Mouse (Mus musculus): ENCODE measurements around the gene Zzef1. TPM values are rescaled to one million over a fixed set of nuclear protein-coding genes. Genes with fewer than 3 reads are reported as not detected.

Gene Zzef1
- polyA plus RNA-seq, 1 experiment from 2014 or later: 19.5 TPM

GRCm38 (mm10) chr11:72806556-72806955 is 10.5 kb downstream of the Zzef1 start:
- ATAC-seq: no peak
- ChIA-PET CTCF (no interaction called here), POLR2A (interaction anchor here (0.6 kb wide), 1 partner anchor 14 kb away, joined by 4 read pairs; no protein-coding TSS in a partner anchor)
- no peak for TF ChIP-seq CTCF (IDR thresholded peaks at IDR 0.05)
- no peaks in the 10 kb centered on the region for H3K27me3 ChIP-seq
- no peak for DNase-seq (ENCODE audit: low read depth, low spot score)
- in situ Hi-C loops (cut with MboI; ENCODE audit: low pct_unique_long_range_greater_than_20kb): no loop called here

- CTCF ChIA-PET: interaction anchor here (1.1 to 1.4 kb wide), 2 partner anchors 10 to 34 kb away, joined by 3 read pairs; no protein-coding TSS in a partner anchor
- POLR2A ChIA-PET: interaction anchor here (0.6 kb wide), 1 partner anchor 600 kb away, joined by 5 read pairs; no protein-coding TSS in a partner anchor
- ATAC-seq: no peak
- no peak for DNase-seq (ENCODE audit: low read depth, low spot score)
- in situ Hi-C loops (cut with MboI; ENCODE audit: low pct_unique_long_range_greater_than_20kb): no loop called here
- no peaks in the 10 kb centered on the region for H3K27me3 ChIP-seq
- TF ChIP-seq CTCF (IDR thresholded peaks at IDR 0.05): no peak
Observed at GRCm38 (mm10) chr11:72807992-72808391, 12.0 kb downstream of the Zzef1 start.

GRCm38 (mm10) chr11:72813687-72814086 is 17.7 kb downstream of the Zzef1 start:
- CTCF ChIA-PET: interaction anchor here (0.8 kb wide), 1 partner anchor 242 kb away, joined by 3 read pairs; no protein-coding TSS in a partner anchor
- POLR2A ChIA-PET: interaction anchor here (1.3 kb wide), 1 partner anchor 19 kb away, joined by 3 read pairs; no protein-coding TSS in a partner anchor
- ATAC-seq (no peak), DNase-seq (ENCODE audit: low read depth, low spot score) (no peak)
- TF ChIP-seq CTCF (IDR thresholded peaks at IDR 0.05): no peak
- in situ Hi-C loops (cut with MboI; ENCODE audit: low pct_unique_long_range_greater_than_20kb): no loop called here
- H3K27me3 ChIP-seq: no peaks in the 10 kb centered on the region

- ATAC-seq (no peak), DNase-seq (ENCODE audit: low read depth, low spot score) (no peak)
- in situ Hi-C loops (cut with MboI; ENCODE audit: low pct_unique_long_range_greater_than_20kb): no loop called here
- POLR2A ChIA-PET: interaction anchor here (1.3 kb wide), 1 partner anchor 20 kb away, joined by 3 read pairs; no protein-coding TSS in a partner anchor
- no peaks in the 10 kb centered on the region for H3K27me3 ChIP-seq
- peak; percentile 51 for TF ChIP-seq CTCF (IDR thresholded peaks at IDR 0.05)
- CTCF ChIA-PET: interaction anchor here (0.8 kb wide), 1 partner anchor 243 kb away, joined by 3 read pairs; no protein-coding TSS in a partner anchor
Observed at GRCm38 (mm10) chr11:72814188-72814587, 18.2 kb downstream of the Zzef1 start.

GRCm38 (mm10) chr11:72816859-72817258 is 20.8 kb downstream of the Zzef1 start:
- in situ Hi-C loops (cut with MboI; ENCODE audit: low pct_unique_long_range_greater_than_20kb): no loop called here

GRCm38 (mm10) chr11:72818067-72818466 is 22.0 kb downstream of the Zzef1 start:
- ChIA-PET CTCF (no interaction called here), POLR2A (no interaction called here)
- DNase-seq (ENCODE audit: low read depth, low spot score) (no peak), ATAC-seq (no peak)
- in situ Hi-C loops (cut with MboI; ENCODE audit: low pct_unique_long_range_greater_than_20kb): no loop called here
- TF ChIP-seq CTCF (IDR thresholded peaks at IDR 0.05): no peak
- no peaks in the 10 kb centered on the region for H3K27me3 ChIP-seq

More at GRCm38 (mm10) chr11:72816859-72817258, 20.8 kb downstream of the Zzef1 start:
- ChIA-PET CTCF (no interaction called here), POLR2A (no interaction called here)
- H3K27me3 ChIP-seq: no peaks in the 10 kb centered on the region
- TF ChIP-seq CTCF (IDR thresholded peaks at IDR 0.05): no peak
- ATAC-seq: no peak
- no peak for DNase-seq (ENCODE audit: low read depth, low spot score)

- in situ Hi-C loops (cut with MboI; ENCODE audit: low pct_unique_long_range_greater_than_20kb): no loop called here
- no peak for TF ChIP-seq CTCF (IDR thresholded peaks at IDR 0.05)
- no peak for DNase-seq (ENCODE audit: low read depth, low spot score)
- ChIA-PET CTCF (no interaction called here), POLR2A (no interaction called here)
- no peak for ATAC-seq
- no peaks in the 10 kb centered on the region for H3K27me3 ChIP-seq
Observed at GRCm38 (mm10) chr11:72821041-72821440, 25.0 kb downstream of the Zzef1 start.

- no peaks in the 10 kb centered on the region for H3K27me3 ChIP-seq
- CTCF ChIA-PET: interaction anchor here (1.5 kb wide), 1 partner anchor 11 kb away, joined by 4 read pairs; no protein-coding TSS in a partner anchor
- TF ChIP-seq CTCF (IDR thresholded peaks at IDR 0.05): no peak
- POLR2A ChIA-PET: no interaction called here
- ATAC-seq: no peak
- DNase-seq (ENCODE audit: low read depth, low spot score): no peak
- in situ Hi-C loops (cut with MboI; ENCODE audit: low pct_unique_long_range_greater_than_20kb): no loop called here
Observed at GRCm38 (mm10) chr11:72829869-72830268, 33.8 kb downstream of the Zzef1 start.

- POLR2A ChIA-PET: no interaction called here
- no peak for TF ChIP-seq CTCF (IDR thresholded peaks at IDR 0.05)
- ATAC-seq (no peak), DNase-seq (ENCODE audit: low read depth, low spot score) (no peak)
- CTCF ChIA-PET: interaction anchor here (1.1 to 1.3 kb wide), 2 partner anchors 15 to 35 kb away, joined by 3 read pairs; no protein-coding TSS in a partner anchor
- in situ Hi-C loops (cut with MboI; ENCODE audit: low pct_unique_long_range_greater_than_20kb): no loop called here
- H3K27me3 ChIP-seq: no peaks in the 10 kb centered on the region
Observed at GRCm38 (mm10) chr11:72842731-72843130, 46.7 kb downstream of the Zzef1 start.

- CTCF ChIA-PET: no interaction called here
- POLR2A ChIA-PET: no interaction called here
- no peaks in the 10 kb centered on the region for H3K27me3 ChIP-seq
- DNase-seq (ENCODE audit: low read depth, low spot score) (no peak), ATAC-seq (no peak)
- TF ChIP-seq CTCF (IDR thresholded peaks at IDR 0.05): no peak
- in situ Hi-C loops (cut with MboI; ENCODE audit: low pct_unique_long_range_greater_than_20kb): no loop called here
Observed at GRCm38 (mm10) chr11:72843576-72843975, 47.5 kb downstream of the Zzef1 start.

- DNase-seq (ENCODE audit: low read depth, low spot score) (no peak), ATAC-seq (no peak)
- TF ChIP-seq CTCF (IDR thresholded peaks at IDR 0.05): no peak
- in situ Hi-C loops (cut with MboI; ENCODE audit: low pct_unique_long_range_greater_than_20kb): no loop called here
- ChIA-PET POLR2A (no interaction called here), CTCF (no interaction called here)
- no peaks in the 10 kb centered on the region for H3K27me3 ChIP-seq
Observed at GRCm38 (mm10) chr11:72845526-72845925, 49.5 kb downstream of the Zzef1 start.

- CTCF ChIA-PET: no interaction called here
- no peak for DNase-seq (ENCODE audit: low read depth, low spot score)
Observed at GRCm38 (mm10) chr11:72846685-72847084, 50.7 kb downstream of the Zzef1 start.

More at GRCm38 (mm10) chr11:72846685-72847084, 50.7 kb downstream of the Zzef1 start:
- TF ChIP-seq CTCF (IDR thresholded peaks at IDR 0.05): no peak
- POLR2A ChIA-PET: interaction anchor here (0.6 kb wide), 1 partner anchor 16 kb away, joined by 3 read pairs; no protein-coding TSS in a partner anchor
- no peaks in the 10 kb centered on the region for H3K27me3 ChIP-seq
- ATAC-seq: no peak
- in situ Hi-C loops (cut with MboI; ENCODE audit: low pct_unique_long_range_greater_than_20kb): no loop called here

Measured in Patski (cell line).